Mouse (Mus musculus) 416B (cell line): ENCODE results near the gene Pomp.
A peak's percentile ranks its signal among the peaks of the same experiment; 100 is the strongest.

Source experiments
- DNase-seq: peaks from one replicate; pipeline ENCODE4 v3.0.0; 2011; ENCODE audit warnings: low read depth

Gene Pomp

GRCm38 (mm10) chr5:147860449-147861261, at the start of gene Pomp:
Pomp (plus strand) TSS chr5:147860461.
- DNase-seq, result peak; percentile 87

GRCm38 (mm10) chr5:147812255-147813040, 47.8 kb upstream of the Pomp start:
- no peak for DNase-seq

GRCm38 (mm10) chr5:147814971-147815370, 45.3 kb upstream of the Pomp start:
- DNase-seq, result no peak

GRCm38 (mm10) chr5:147815592-147815991, 44.7 kb upstream of the Pomp start:
- no peak for DNase-seq

- no peak for DNase-seq
These were observed 43.8 kb upstream of the Pomp start for GRCm38 (mm10) chr5:147816465-147816864.

- no peak for DNase-seq
These were observed 42.3 kb upstream of the Pomp start for GRCm38 (mm10) chr5:147817747-147818496.

- DNase-seq, result no peak
These were observed 41.4 kb upstream of the Pomp start for GRCm38 (mm10) chr5:147818866-147819265.

GRCm38 (mm10) chr5:147819895-147820294, 40.4 kb upstream of the Pomp start:
- DNase-seq, result peak; percentile 11

GRCm38 (mm10) chr5:147824021-147824605, 36.1 kb upstream of the Pomp start:
- no peak for DNase-seq

- peak; percentile 24 for DNase-seq
These were observed 34.8 kb upstream of the Pomp start for GRCm38 (mm10) chr5:147825375-147825969.

GRCm38 (mm10) chr5:147826091-147826490, 34.2 kb upstream of the Pomp start:
- DNase-seq, result no peak

GRCm38 (mm10) chr5:147826546-147826945, 33.7 kb upstream of the Pomp start:
- DNase-seq, result no peak

GRCm38 (mm10) chr5:147828846-147829245, 31.4 kb upstream of the Pomp start:
- no peak for DNase-seq

- no peak for DNase-seq
These were observed 27.4 kb upstream of the Pomp start for GRCm38 (mm10) chr5:147832842-147833241.

- no peak for DNase-seq
These were observed 25.3 kb upstream of the Pomp start for GRCm38 (mm10) chr5:147834841-147835500.

- peak; percentile 19 for DNase-seq
These were observed 20.8 kb upstream of the Pomp start for GRCm38 (mm10) chr5:147839418-147839817.

GRCm38 (mm10) chr5:147843340-147843739, 16.9 kb upstream of the Pomp start:
- no peak for DNase-seq

GRCm38 (mm10) chr5:147845319-147845718, 14.9 kb upstream of the Pomp start:
- DNase-seq, result peak; percentile 23

GRCm38 (mm10) chr5:147847361-147847760, 12.9 kb upstream of the Pomp start:
- DNase-seq, result no peak

- DNase-seq, result peak; percentile 59
These were observed 11.9 kb upstream of the Pomp start for GRCm38 (mm10) chr5:147848164-147848863.
